Mouse (Mus musculus) cerebellum, adult 11 months (tissue): ENCODE data around the gene Duoxa1.

ENCODE experiments used
- DNase-seq: peaks from one replicate; pipeline ENCODE4 v3.0.0; 2022

The Duoxa1 gene

GRCm38 (mm10) chr2:122297271-122298095, 16.0 kb downstream of the Duoxa1 start:
- no peak for DNase-seq

GRCm38 (mm10) chr2:122294916-122295315, 18.6 kb downstream of the Duoxa1 start:
- DNase-seq = no peak

GRCm38 (mm10) chr2:122286137-122286536, 27.4 kb downstream of the Duoxa1 start:
- no peak for DNase-seq

- no peak for DNase-seq
These were observed 29.4 kb downstream of the Duoxa1 start for GRCm38 (mm10) chr2:122284091-122284490.

GRCm38 (mm10) chr2:122278769-122279168, 34.8 kb downstream of the Duoxa1 start:
- no peak for DNase-seq

GRCm38 (mm10) chr2:122266407-122267193, 46.9 kb downstream of the Duoxa1 start:
- DNase-seq = no peak

GRCm38 (mm10) chr2:122264690-122265089, 48.8 kb downstream of the Duoxa1 start:
- no peak for DNase-seq

- DNase-seq = no peak
These were observed 52.8 kb downstream of the Duoxa1 start for GRCm38 (mm10) chr2:122260729-122261128.

GRCm38 (mm10) chr2:122255997-122256396, 57.5 kb downstream of the Duoxa1 start:
- no peak for DNase-seq
